Mouse (Mus musculus): ENCODE data around the gene Ltf. TPM values are rescaled to one million over a fixed set of nuclear protein-coding genes. Genes with fewer than 3 reads are reported as not detected.
A peak's percentile ranks its signal among the peaks of the same experiment; 100 is the strongest.

Gene Ltf
- polyA plus RNA-seq, 1 experiment from 2014 or later: 8.3 TPM

DNA sequence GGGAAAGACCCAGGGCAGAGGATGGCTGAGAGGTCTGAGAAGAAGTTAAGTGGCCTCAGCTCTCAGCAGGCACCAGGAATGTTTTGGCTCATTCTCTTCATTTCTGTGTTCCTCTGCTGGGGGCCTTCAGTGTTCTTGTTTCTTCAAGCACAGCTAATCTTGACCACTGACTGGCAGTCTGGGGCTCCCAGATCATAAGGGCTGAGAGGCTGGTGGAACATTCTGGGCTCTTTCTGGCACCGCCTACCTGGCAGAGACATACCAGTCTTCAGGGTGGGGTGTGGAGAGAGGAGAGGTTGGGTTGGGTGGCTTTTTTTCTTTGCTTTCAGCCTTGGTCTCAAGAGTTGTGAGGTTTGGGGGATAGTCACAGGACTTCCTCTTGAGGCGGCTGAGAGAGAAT lies 20.0 kb upstream of the Ltf start:
- WGBS: 77% methylated on average over 2 of the region's 2 CpGs
- H3K27me3 ChIP-seq (replicated peaks; ENCODE audit: control insufficient read depth, insufficient read depth, low read length): no peaks in the 10 kb centered on the region
- no peaks in the 10 kb centered on the region for H3K36me3 ChIP-seq (ENCODE audit: control insufficient read depth, insufficient read depth)
- no peak for TF ChIP-seq CTCF (IDR thresholded peaks at IDR 0.05; ENCODE audit: low read depth)
- H3K9me3 ChIP-seq (ENCODE audit: control insufficient read depth): no peaks in the 10 kb centered on the region
- H3K4me3 ChIP-seq (ENCODE audit: low read depth, low read length): no peak overlapping the region
- ATAC-seq: no peak
- H3K27ac ChIP-seq (ENCODE audit: low read depth, low read length): peak overlapping the region; percentile 37
- peaks cover 11% of the 10 kb centered on the region for H3K4me1 ChIP-seq (replicated peaks; ENCODE audit: control insufficient read depth, insufficient read depth, low read length)
- no peak overlapping the region for H3K4me2 ChIP-seq (replicated peaks; ENCODE audit: low read depth)
- no peak overlapping the region for H3K9ac ChIP-seq (ENCODE audit: low read depth, low read length)

DNA sequence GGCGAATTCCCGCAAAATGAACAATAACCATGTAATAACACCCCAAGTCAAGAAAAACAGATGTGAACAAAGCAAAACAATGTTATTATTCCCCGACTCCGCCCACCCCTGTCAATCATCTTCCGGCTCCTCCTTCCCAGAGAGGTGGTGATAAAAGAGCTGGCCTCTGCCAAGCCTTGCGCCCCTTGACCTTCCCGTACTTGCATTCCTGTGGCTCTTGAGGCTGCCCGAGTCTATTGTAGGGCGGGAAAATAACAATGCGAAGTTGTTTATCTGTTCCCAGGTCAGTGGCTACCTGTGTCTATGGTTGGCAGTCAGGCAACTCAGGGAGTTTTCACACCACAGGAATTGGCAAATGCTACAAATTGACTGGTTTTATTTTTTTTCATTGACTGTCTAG lies 19.2 kb upstream of the Ltf start:
- TF ChIP-seq CTCF (IDR thresholded peaks at IDR 0.05; ENCODE audit: low read depth): no peak
- ATAC-seq: peak; percentile 38; the same call in 1 of the 2 replicates

DNA sequence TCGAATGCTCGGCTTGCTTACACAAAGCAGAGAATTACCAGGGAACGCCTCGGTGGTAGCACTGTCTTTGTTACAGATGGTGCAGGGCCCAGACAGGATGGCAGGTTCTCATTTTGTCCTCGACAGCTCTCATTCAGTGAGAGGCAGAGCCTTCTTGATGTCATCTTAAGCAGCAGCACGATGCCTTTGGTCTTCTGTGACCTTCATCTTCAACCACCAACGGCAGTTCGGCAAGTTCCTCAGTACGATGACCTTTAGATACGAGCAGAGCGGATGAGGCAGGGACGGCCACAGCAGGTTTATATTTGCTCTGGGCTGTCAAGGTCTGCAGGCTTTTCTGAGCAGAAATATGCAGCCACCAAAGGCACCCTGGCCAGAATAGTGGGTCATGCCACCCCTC lies 17.4 kb upstream of the Ltf start:
- Histone ChIP-seq H3K4me1 (replicated peaks; ENCODE audit: control insufficient read depth, insufficient read depth, low read length) (peaks cover 11% of the 10 kb centered on the region), H3K27ac (ENCODE audit: low read depth, low read length) (no peak overlapping the region), H3K9me3 (ENCODE audit: control insufficient read depth) (no peaks in the 10 kb centered on the region), H3K9ac (ENCODE audit: low read depth, low read length) (no peak overlapping the region), H3K4me2 (replicated peaks; ENCODE audit: low read depth) (no peak overlapping the region), H3K27me3 (replicated peaks; ENCODE audit: control insufficient read depth, insufficient read depth, low read length) (no peaks in the 10 kb centered on the region), H3K4me3 (ENCODE audit: low read depth, low read length) (no peak overlapping the region), H3K36me3 (ENCODE audit: control insufficient read depth, insufficient read depth) (no peaks in the 10 kb centered on the region)
- 63% methylated on average over 12 of the region's 12 CpGs for WGBS
- no peak for ATAC-seq
- TF ChIP-seq CTCF (IDR thresholded peaks at IDR 0.05; ENCODE audit: low read depth): no peak

More for the DNA sequence above, 19.2 kb upstream of the Ltf start:
- Histone ChIP-seq H3K27ac (ENCODE audit: low read depth, low read length) (no peak overlapping the region), H3K4me1 (replicated peaks; ENCODE audit: control insufficient read depth, insufficient read depth, low read length) (peaks cover 11% of the 10 kb centered on the region), H3K36me3 (ENCODE audit: control insufficient read depth, insufficient read depth) (no peaks in the 10 kb centered on the region), H3K9ac (ENCODE audit: low read depth, low read length) (no peak overlapping the region), H3K27me3 (replicated peaks; ENCODE audit: control insufficient read depth, insufficient read depth, low read length) (no peaks in the 10 kb centered on the region), H3K4me3 (ENCODE audit: low read depth, low read length) (no peak overlapping the region), H3K9me3 (ENCODE audit: control insufficient read depth) (no peaks in the 10 kb centered on the region), H3K4me2 (replicated peaks; ENCODE audit: low read depth) (no peak overlapping the region)
- WGBS: 52% methylated on average over 10 of the region's 10 CpGs

GRCm38 (mm10) chr9:111003279-111003678 lies 15.8 kb upstream of the Ltf start:
- H3K4me1 ChIP-seq (replicated peaks; ENCODE audit: control insufficient read depth, insufficient read depth, low read length): peaks cover 11% of the 10 kb centered on the region
- H3K9me3 ChIP-seq (ENCODE audit: control insufficient read depth): no peaks in the 10 kb centered on the region
- H3K36me3 ChIP-seq (ENCODE audit: control insufficient read depth, insufficient read depth): no peaks in the 10 kb centered on the region
- H3K4me3 ChIP-seq (ENCODE audit: low read depth, low read length): no peak overlapping the region
- no peak for TF ChIP-seq CTCF (IDR thresholded peaks at IDR 0.05; ENCODE audit: low read depth)
- H3K27me3 ChIP-seq (replicated peaks; ENCODE audit: control insufficient read depth, insufficient read depth, low read length): no peaks in the 10 kb centered on the region
- H3K27ac ChIP-seq (ENCODE audit: low read depth, low read length): no peak overlapping the region
- H3K4me2 ChIP-seq (replicated peaks; ENCODE audit: low read depth): no peak overlapping the region
- ATAC-seq: peak; percentile 68
- H3K9ac ChIP-seq (ENCODE audit: low read depth, low read length): no peak overlapping the region
- 62% methylated on average over 9 of the region's 9 CpGs for WGBS

DNA sequence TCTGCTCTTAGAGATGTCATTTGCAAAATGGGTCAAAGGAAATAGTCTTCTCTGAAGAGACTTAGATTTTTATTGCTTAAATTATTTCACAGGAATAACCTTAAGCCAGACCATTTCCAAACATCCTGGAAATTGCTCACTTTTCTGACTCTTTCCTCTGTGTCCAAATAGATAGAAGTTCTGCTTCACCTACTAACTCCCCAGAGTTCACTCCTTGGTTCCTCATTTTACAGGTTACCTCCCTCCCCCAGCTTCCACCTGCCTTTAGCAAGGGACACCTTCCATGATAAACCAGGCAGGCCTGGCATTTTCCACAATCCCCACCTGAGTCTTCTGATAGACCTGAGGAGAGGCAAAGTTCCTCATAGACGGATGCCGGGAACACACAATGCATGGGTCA lies 12.5 kb upstream of the Ltf start:
- Histone ChIP-seq H3K9ac (ENCODE audit: low read depth, low read length) (no peak overlapping the region), H3K4me1 (replicated peaks; ENCODE audit: control insufficient read depth, insufficient read depth, low read length) (peaks cover 3% of the 10 kb centered on the region; the same call in 1 of the 2 replicates), H3K36me3 (ENCODE audit: control insufficient read depth, insufficient read depth) (no peaks in the 10 kb centered on the region), H3K27me3 (replicated peaks; ENCODE audit: control insufficient read depth, insufficient read depth, low read length) (no peaks in the 10 kb centered on the region), H3K27ac (ENCODE audit: low read depth, low read length) (no peak overlapping the region), H3K4me3 (ENCODE audit: low read depth, low read length) (no peak overlapping the region), H3K9me3 (ENCODE audit: control insufficient read depth) (no peaks in the 10 kb centered on the region), H3K4me2 (replicated peaks; ENCODE audit: low read depth) (no peak overlapping the region)
- WGBS: 88% methylated on average over 2 of the region's 2 CpGs
- ATAC-seq: no peak
- no peak for TF ChIP-seq CTCF (IDR thresholded peaks at IDR 0.05; ENCODE audit: low read depth)

DNA sequence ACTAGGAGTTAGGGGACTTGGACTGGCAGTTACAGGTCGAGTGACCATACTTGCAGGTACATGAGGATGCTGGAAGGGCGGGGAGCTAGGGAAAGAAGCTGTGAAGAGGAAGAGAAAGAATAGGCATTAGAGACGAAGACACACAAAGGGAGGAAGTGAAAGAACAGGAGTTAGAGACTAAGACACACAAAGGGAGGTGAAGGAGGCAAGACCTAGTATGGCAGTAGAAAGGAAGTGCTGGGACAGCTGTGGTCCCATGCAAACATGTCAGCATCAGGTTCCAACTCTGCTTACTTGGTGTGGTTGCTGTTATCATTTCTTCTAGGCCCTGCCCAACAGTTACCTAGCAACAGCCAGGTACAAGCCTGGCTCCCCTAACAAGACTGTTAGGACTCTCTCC lies 9.3 kb upstream of the Ltf start:
- 59% methylated on average over 3 of the region's 3 CpGs for WGBS
- ATAC-seq: no peak

GRCm38 (mm10) chr9:111011550-111011949 lies 7.5 kb upstream of the Ltf start:
- no peaks in the 10 kb centered on the region for H3K4me1 ChIP-seq (replicated peaks; ENCODE audit: control insufficient read depth, insufficient read depth, low read length)
- H3K4me2 ChIP-seq (replicated peaks; ENCODE audit: low read depth): no peak overlapping the region
- H3K27me3 ChIP-seq (replicated peaks; ENCODE audit: control insufficient read depth, insufficient read depth, low read length): no peaks in the 10 kb centered on the region
- H3K4me3 ChIP-seq (ENCODE audit: low read depth, low read length): no peak overlapping the region
- no peak for TF ChIP-seq CTCF (IDR thresholded peaks at IDR 0.05; ENCODE audit: low read depth)
- H3K9ac ChIP-seq (ENCODE audit: low read depth, low read length): no peak overlapping the region
- ATAC-seq: no peak
- no peaks in the 10 kb centered on the region for H3K36me3 ChIP-seq (ENCODE audit: control insufficient read depth, insufficient read depth)
- no peak overlapping the region for H3K27ac ChIP-seq (ENCODE audit: low read depth, low read length)
- no peaks in the 10 kb centered on the region for H3K9me3 ChIP-seq (ENCODE audit: control insufficient read depth)
- 77% methylated on average over 9 of the region's 9 CpGs for WGBS

More for the DNA sequence above, 9.3 kb upstream of the Ltf start:
- H3K9me3 ChIP-seq (ENCODE audit: control insufficient read depth): no peaks in the 10 kb centered on the region
- no peak overlapping the region for H3K4me3 ChIP-seq (ENCODE audit: low read depth, low read length)
- H3K4me2 ChIP-seq (replicated peaks; ENCODE audit: low read depth): no peak overlapping the region
- no peaks in the 10 kb centered on the region for H3K27me3 ChIP-seq (replicated peaks; ENCODE audit: control insufficient read depth, insufficient read depth, low read length)
- no peak overlapping the region for H3K27ac ChIP-seq (ENCODE audit: low read depth, low read length)
- no peaks in the 10 kb centered on the region for H3K4me1 ChIP-seq (replicated peaks; ENCODE audit: control insufficient read depth, insufficient read depth, low read length)
- H3K9ac ChIP-seq (ENCODE audit: low read depth, low read length): no peak overlapping the region
- H3K36me3 ChIP-seq (ENCODE audit: control insufficient read depth, insufficient read depth): no peaks in the 10 kb centered on the region
- TF ChIP-seq CTCF (IDR thresholded peaks at IDR 0.05; ENCODE audit: low read depth): no peak
